Mouse (Mus musculus) lung, embryonic 14.5 days (tissue): ENCODE measurements at regions not wholly inside any gene's neighbourhood (a gene's known extent, or its start where the extent isn't known, plus 50 kb on each side); places are given as distances from the start of the nearest gene placed in this dataset.

Experiments used
- ATAC-seq: fragments of 200-750 bp; cut with Nextera tagmentation; 2 replicates; pipeline ENCODE4 v1.8.0; 2017; ENCODE audit warnings: mild to moderate bottlenecking, moderate TSS enrichment, moderate library complexity; ENCODE audit not compliant: insufficient read depth
- DNase-seq: peaks from one replicate; pipeline ENCODE4 v3.0.0-alpha.2; 2015
- H3K27ac ChIP-seq: fragments of 300-500 bp; sonication (generic); 2 replicates; pipeline ENCODE4 v1.5.1; 2014; ENCODE audit warnings: low read depth, mild to moderate bottlenecking, moderate library complexity
- H3K27me3 ChIP-seq: fragments of 300-500 bp; sonication (generic); 2 replicates; pipeline ENCODE4 v1.6.1; 2014; ENCODE audit warnings: low read length, control low read depth; ENCODE audit not compliant: insufficient read depth
- H3K36me3 ChIP-seq: fragments of 300-500 bp; sonication (generic); 2 replicates; pipeline ENCODE4 v1.6.1; 2014; ENCODE audit warnings: control low read depth; ENCODE audit not compliant: insufficient read depth
- H3K4me1 ChIP-seq: fragments of 300-500 bp; sonication (generic); 2 replicates; pipeline ENCODE4 v1.6.1; 2014; ENCODE audit warnings: antibody characterized with exemption, control low read depth; ENCODE audit not compliant: insufficient read depth
- H3K4me2 ChIP-seq: fragments of 300-500 bp; sonication (generic); 2 replicates; pipeline ENCODE4 v1.6.1; 2014; ENCODE audit warnings: mild to moderate bottlenecking
- H3K4me3 ChIP-seq: fragments of 300-500 bp; sonication (generic); 2 replicates; pipeline ENCODE4 v1.5.1; 2014; ENCODE audit warnings: low read depth, low read length
- H3K9ac ChIP-seq: fragments of 300-500 bp; sonication (generic); 2 replicates; pipeline ENCODE4 v1.6.1; 2014
- H3K9me3 ChIP-seq: fragments of 300-500 bp; sonication (generic); 2 replicates; pipeline ENCODE4 v1.6.1; 2016; ENCODE audit warnings: low read depth, low read length, control low read depth
- CTCF ChIP-seq: IDR thresholded peaks from 2 replicates; pipeline ENCODE4 v1.5.1; 2016; ENCODE audit warnings: antibody characterized with exemption, low read depth
- WGBS: fragments of 180-500 bp; shearing (Covaris S2); extraction: QIAGEN DNeasy Blood & Tissue Kit; methylation state at CpG from one replicate; pipeline ENCODE4 v1.1.7; 2014; 5-methylcytosine and 5-hydroxymethylcytosine counted together

- Histone ChIP-seq H3K4me1 (no peaks in the 10 kb centered on the region), H3K4me3 (no peak overlapping the region), H3K36me3 (no peaks in the 10 kb centered on the region), H3K4me2 (no peak overlapping the region), H3K27me3 (no peaks in the 10 kb centered on the region), H3K9me3 (no peaks in the 10 kb centered on the region), H3K9ac (no peak overlapping the region), H3K27ac (no peak overlapping the region)
- DNase-seq = no peak
- no peak for TF ChIP-seq CTCF
- WGBS = 60% methylated on average over 2 of the region's 2 CpGs
- ATAC-seq = no peak
Observed at GRCm38 (mm10) chr9:8443315-8443714, 100.6 kb upstream of the Trpc6 start.

GRCm38 (mm10) chr9:8451471-8451870 lies 92.5 kb upstream of the Trpc6 start:
- no peak for TF ChIP-seq CTCF
- no peaks in the 10 kb centered on the region for H3K9me3 ChIP-seq
- no peak overlapping the region for H3K9ac ChIP-seq
- no peaks in the 10 kb centered on the region for H3K4me1 ChIP-seq
- no peak overlapping the region for H3K4me2 ChIP-seq
- H3K27me3 ChIP-seq = no peaks in the 10 kb centered on the region
- no peak overlapping the region for H3K27ac ChIP-seq
- no peak for ATAC-seq
- peak; percentile 10 for DNase-seq
- H3K36me3 ChIP-seq = no peaks in the 10 kb centered on the region
- no peak overlapping the region for H3K4me3 ChIP-seq

- H3K4me1 ChIP-seq = no peaks in the 10 kb centered on the region
- no peak overlapping the region for H3K4me3 ChIP-seq
- ATAC-seq (no peak), DNase-seq (no peak)
- no peak overlapping the region for H3K27ac ChIP-seq
- no peak overlapping the region for H3K4me2 ChIP-seq
- H3K36me3 ChIP-seq = no peaks in the 10 kb centered on the region
- H3K27me3 ChIP-seq = no peaks in the 10 kb centered on the region
- no peak overlapping the region for H3K9ac ChIP-seq
- H3K9me3 ChIP-seq = no peaks in the 10 kb centered on the region
- no peak for TF ChIP-seq CTCF
Observed at GRCm38 (mm10) chr9:8453591-8453990, 90.4 kb upstream of the Trpc6 start.

- Histone ChIP-seq H3K9ac (no peak overlapping the region), H3K27me3 (no peaks in the 10 kb centered on the region), H3K36me3 (no peaks in the 10 kb centered on the region), H3K4me3 (no peak overlapping the region), H3K4me1 (no peaks in the 10 kb centered on the region), H3K9me3 (no peaks in the 10 kb centered on the region), H3K27ac (no peak overlapping the region), H3K4me2 (no peak overlapping the region)
- ATAC-seq (no peak), DNase-seq (no peak)
- TF ChIP-seq CTCF = no peak
Observed at GRCm38 (mm10) chr9:8454557-8454956, 89.4 kb upstream of the Trpc6 start.

- ATAC-seq = no peak
- no peak overlapping the region for H3K9ac ChIP-seq
Observed at GRCm38 (mm10) chr9:8459084-8459571, 84.8 kb upstream of the Trpc6 start.

GRCm38 (mm10) chr9:8461737-8462136 lies 82.2 kb upstream of the Trpc6 start:
- no peak overlapping the region for H3K4me3 ChIP-seq
- no peak for TF ChIP-seq CTCF
- H3K9me3 ChIP-seq = no peaks in the 10 kb centered on the region
- H3K9ac ChIP-seq = no peak overlapping the region
- ATAC-seq = no peak
- no peaks in the 10 kb centered on the region for H3K4me1 ChIP-seq
- no peak overlapping the region for H3K27ac ChIP-seq
- H3K36me3 ChIP-seq = no peaks in the 10 kb centered on the region
- H3K4me2 ChIP-seq = no peak overlapping the region
- DNase-seq = no peak
- H3K27me3 ChIP-seq = no peaks in the 10 kb centered on the region

More at GRCm38 (mm10) chr9:8459084-8459571, 84.8 kb upstream of the Trpc6 start:
- no peaks in the 10 kb centered on the region for H3K4me1 ChIP-seq
- no peaks in the 10 kb centered on the region for H3K27me3 ChIP-seq
- DNase-seq = no peak
- H3K36me3 ChIP-seq = no peaks in the 10 kb centered on the region
- WGBS = 39% methylated on average over 1 of the region's 1 CpGs
- H3K4me3 ChIP-seq = no peak overlapping the region
- no peak for TF ChIP-seq CTCF
- H3K27ac ChIP-seq = no peak overlapping the region
- no peak overlapping the region for H3K4me2 ChIP-seq
- H3K9me3 ChIP-seq = no peaks in the 10 kb centered on the region

GRCm38 (mm10) chr9:8462881-8463280 lies 81.1 kb upstream of the Trpc6 start:
- H3K4me1 ChIP-seq = no peaks in the 10 kb centered on the region
- no peaks in the 10 kb centered on the region for H3K36me3 ChIP-seq
- DNase-seq = no peak
- WGBS = 52% methylated on average over 5 of the region's 5 CpGs
- no peaks in the 10 kb centered on the region for H3K27me3 ChIP-seq
- no peak overlapping the region for H3K27ac ChIP-seq
- H3K9me3 ChIP-seq = no peaks in the 10 kb centered on the region
- H3K9ac ChIP-seq = no peak overlapping the region
- no peak for ATAC-seq
- H3K4me3 ChIP-seq = no peak overlapping the region
- H3K4me2 ChIP-seq = no peak overlapping the region
- TF ChIP-seq CTCF = no peak

- H3K36me3 ChIP-seq = no peaks in the 10 kb centered on the region
- TF ChIP-seq CTCF = no peak
- H3K4me1 ChIP-seq = no peaks in the 10 kb centered on the region
- ATAC-seq (no peak), DNase-seq (no peak)
- H3K4me3 ChIP-seq = no peak overlapping the region
- no peaks in the 10 kb centered on the region for H3K27me3 ChIP-seq
- 43% methylated on average over 3 of the region's 3 CpGs for WGBS
- H3K4me2 ChIP-seq = no peak overlapping the region
- no peaks in the 10 kb centered on the region for H3K9me3 ChIP-seq
- no peak overlapping the region for H3K27ac ChIP-seq
- H3K9ac ChIP-seq = no peak overlapping the region
Observed at GRCm38 (mm10) chr9:8486525-8486924, 57.4 kb upstream of the Trpc6 start.
